Mouse (Mus musculus): ENCODE measurements around the gene Ice2. TPM values are rescaled to one million over a fixed set of nuclear protein-coding genes. Genes with fewer than 3 reads are reported as not detected.

Ice2 gene
- 11.0 and 11.5 TPM in 2 replicates for polyA plus RNA-seq (2015; fragmentation: Nextera tagmentation; extraction: Ambion mirVana)

DNA sequence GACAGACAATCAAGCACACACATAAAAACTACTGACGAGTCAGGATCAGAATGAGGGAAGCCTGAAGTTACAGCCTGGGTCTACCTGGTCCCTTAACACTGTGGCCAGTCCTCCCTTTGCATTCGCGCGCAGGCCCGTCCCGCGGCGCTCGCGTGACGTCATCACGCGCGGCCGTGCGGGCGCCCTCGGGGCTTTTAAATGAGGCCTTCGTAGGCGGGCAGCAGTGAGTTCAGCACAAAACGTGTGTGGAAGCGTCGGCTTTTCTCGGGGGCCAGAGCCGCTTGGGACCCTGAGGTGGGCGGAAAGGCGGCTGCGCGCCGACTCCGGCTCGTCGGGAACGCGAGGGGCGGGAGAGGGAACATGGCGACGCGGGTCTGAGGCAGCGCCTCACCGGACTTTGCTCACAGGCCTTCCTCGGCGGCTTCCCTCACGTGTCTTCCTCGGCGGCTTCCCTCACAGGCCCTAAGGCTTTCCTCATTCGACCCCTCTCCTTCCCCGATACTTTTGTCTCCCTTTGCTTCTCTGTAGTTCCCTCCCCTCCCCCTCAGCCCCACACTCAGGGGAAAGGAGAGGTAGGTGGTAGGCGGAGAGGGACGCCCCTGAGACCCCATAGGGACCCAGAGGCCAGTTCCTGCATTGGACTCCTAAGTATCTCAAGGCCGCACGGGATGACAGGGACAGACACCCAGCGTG is at the start of gene Ice2:
Gene Ice2 (plus strand): TSS at position 147 of the 693 bp plus-strand sequence.
- peak; percentile 89 for ATAC-seq (replicated peaks; ENCODE audit: insufficient number of reproducible peaks, insufficient read depth, low FRiP score, low read depth)
- peak within 1 kb of the TSS; percentile 87 for H3K4me2 ChIP-seq
- H3K27ac ChIP-seq: peak within 1 kb of the TSS; percentile 90
- peak within 1 kb of the TSS; percentile 83 for H3K4me3 ChIP-seq
- no peaks in the 10 kb centered on the region for H3K27me3 ChIP-seq
- peaks cover 8% of the 10 kb centered on the region; the same call in 1 of the 2 replicates for H3K4me1 ChIP-seq (replicated peaks)
- H3K36me3 ChIP-seq: no peaks in the 10 kb centered on the region
- peak within 1 kb of the TSS; percentile 82 for H3K9ac ChIP-seq
- WGBS: under 1% methylated on average over 52 of the region's 53 CpGs
- H3K9me3 ChIP-seq (replicated peaks): no peaks in the 10 kb centered on the region

DNA sequence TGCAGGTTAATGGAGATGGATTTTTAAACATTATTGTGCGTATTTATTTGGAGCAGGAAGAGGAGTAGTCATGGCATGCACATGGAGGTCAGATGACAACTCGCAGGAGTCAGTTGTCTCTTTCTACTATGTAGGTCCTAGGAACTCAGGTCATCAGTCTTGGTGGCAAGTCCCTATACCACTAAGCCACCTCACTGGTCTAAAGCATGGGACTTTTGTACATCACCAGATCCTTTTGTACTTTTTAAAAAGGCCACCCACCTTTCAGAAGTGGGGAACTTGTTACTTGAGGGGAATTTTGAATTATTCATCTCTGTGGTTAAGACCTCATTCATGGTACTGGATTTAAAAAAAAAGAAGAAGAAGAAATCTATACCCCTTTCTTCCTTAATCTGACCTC is 48.2 kb upstream of the Ice2 start:
- Histone ChIP-seq H3K4me2 (no peak overlapping the region), H3K27me3 (no peaks in the 10 kb centered on the region), H3K4me3 (no peak overlapping the region), H3K4me1 (replicated peaks) (peaks cover 7% of the 10 kb centered on the region), H3K9ac (no peak overlapping the region), H3K27ac (no peak overlapping the region), H3K36me3 (no peaks in the 10 kb centered on the region), H3K9me3 (replicated peaks) (no peaks in the 10 kb centered on the region)
- 80% methylated on average over 2 of the region's 2 CpGs for WGBS
- no peak for ATAC-seq (replicated peaks; ENCODE audit: insufficient number of reproducible peaks, insufficient read depth, low FRiP score, low read depth)

DNA sequence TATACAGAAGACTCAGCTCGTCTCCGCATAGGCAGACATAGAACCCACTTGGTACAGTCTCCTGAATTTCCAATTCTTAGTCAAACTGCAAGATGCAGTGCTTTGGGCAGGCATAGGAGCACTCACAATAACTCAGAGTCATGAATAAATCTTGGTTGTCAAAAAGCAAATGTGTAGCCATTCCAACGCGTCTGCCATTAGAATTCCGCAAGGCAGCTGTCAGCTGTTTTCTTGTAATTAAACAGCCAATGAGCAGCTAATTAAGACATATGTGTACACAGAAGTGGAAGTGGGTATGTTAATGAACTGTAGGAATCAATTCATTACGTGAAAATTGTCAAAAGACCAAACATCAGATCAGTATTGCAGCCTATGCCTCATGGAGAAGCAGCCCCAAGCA is 43.5 kb upstream of the Ice2 start:
- no peak for ATAC-seq (replicated peaks; ENCODE audit: insufficient number of reproducible peaks, insufficient read depth, low FRiP score, low read depth)
- Histone ChIP-seq H3K27me3 (no peaks in the 10 kb centered on the region), H3K27ac (no peak overlapping the region), H3K36me3 (no peaks in the 10 kb centered on the region), H3K9me3 (replicated peaks) (no peaks in the 10 kb centered on the region), H3K4me1 (replicated peaks) (no peaks in the 10 kb centered on the region), H3K4me2 (no peak overlapping the region), H3K4me3 (no peak overlapping the region), H3K9ac (no peak overlapping the region)
- WGBS: 82% methylated on average over 6 of the region's 6 CpGs

DNA sequence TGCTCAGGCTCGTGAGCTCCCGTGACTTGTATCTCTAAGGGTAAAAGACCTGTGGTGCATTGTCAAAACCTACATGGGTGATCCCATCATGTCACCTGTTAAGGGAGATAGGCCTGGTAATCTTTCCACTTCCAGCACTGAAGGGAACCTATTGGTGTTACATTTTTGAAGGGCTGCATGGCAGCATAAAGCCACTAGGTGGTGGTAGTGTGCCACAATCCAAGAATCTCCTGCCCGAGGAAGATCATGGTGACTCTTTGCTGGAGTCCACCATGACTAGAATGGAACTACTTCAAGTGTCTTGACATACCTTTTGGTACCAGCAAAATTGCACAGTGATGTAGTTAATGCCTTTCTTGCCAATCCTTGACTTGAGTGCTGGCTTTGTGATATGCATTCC is 39.9 kb upstream of the Ice2 start:
- Histone ChIP-seq H3K4me1 (replicated peaks) (no peaks in the 10 kb centered on the region), H3K4me2 (no peak overlapping the region), H3K9me3 (replicated peaks) (no peaks in the 10 kb centered on the region), H3K27ac (no peak overlapping the region), H3K9ac (no peak overlapping the region), H3K4me3 (no peak overlapping the region), H3K36me3 (no peaks in the 10 kb centered on the region), H3K27me3 (no peaks in the 10 kb centered on the region)
- WGBS: 32% methylated on average over 3 of the region's 3 CpGs
- no peak for ATAC-seq (replicated peaks; ENCODE audit: insufficient number of reproducible peaks, insufficient read depth, low FRiP score, low read depth)

DNA sequence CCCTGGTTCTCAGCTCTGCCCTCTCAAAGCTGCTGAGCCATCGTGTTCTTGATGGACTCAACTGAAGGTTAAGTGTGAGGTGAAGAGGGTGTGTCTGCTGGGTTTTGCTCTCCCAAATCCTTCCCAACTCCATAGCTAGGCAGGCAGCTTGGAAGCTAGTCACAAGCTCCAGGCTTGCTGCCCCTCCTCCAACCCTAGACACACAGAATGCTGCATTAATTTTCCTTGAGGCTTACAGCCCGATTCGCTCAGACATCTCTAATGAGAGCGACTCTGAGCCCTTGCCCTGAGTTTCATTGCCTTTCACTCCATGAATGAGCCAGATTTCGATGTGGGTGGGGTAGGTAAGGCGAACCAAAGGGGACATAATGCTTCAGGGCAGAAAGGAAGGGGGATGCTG is 38.9 kb upstream of the Ice2 start:
- Histone ChIP-seq H3K36me3 (no peaks in the 10 kb centered on the region), H3K27me3 (no peaks in the 10 kb centered on the region), H3K9ac (no peak overlapping the region), H3K27ac (no peak overlapping the region), H3K4me1 (replicated peaks) (no peaks in the 10 kb centered on the region), H3K9me3 (replicated peaks) (no peaks in the 10 kb centered on the region), H3K4me2 (no peak overlapping the region), H3K4me3 (no peak overlapping the region)
- WGBS: 84% methylated on average over 6 of the region's 6 CpGs
- no peak for ATAC-seq (replicated peaks; ENCODE audit: insufficient number of reproducible peaks, insufficient read depth, low FRiP score, low read depth)

DNA sequence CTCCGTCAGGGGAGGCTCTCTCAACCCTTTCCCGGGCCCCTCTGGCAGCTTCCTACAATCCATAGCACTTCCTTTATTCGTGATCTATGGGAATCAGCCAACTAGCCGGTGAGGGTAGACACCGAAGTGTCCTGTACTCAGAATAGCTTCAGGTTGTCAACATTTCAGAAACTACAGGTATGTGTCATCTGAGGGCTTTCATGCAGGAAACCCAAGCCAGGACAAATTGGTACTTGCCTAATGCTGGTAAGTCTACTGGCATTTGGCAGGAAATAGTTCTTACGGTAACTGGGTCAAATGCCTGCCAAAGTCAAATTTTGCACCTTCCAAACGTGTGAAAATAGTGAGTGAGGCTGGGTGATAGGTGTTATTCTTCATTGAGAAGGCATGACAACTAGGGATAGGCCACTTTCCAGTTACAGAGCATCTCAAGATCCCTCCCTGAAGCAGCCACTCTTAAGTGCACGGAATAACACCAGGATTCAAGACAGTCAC is 35.7 kb upstream of the Ice2 start:
- no peak overlapping the region for H3K9ac ChIP-seq
- H3K4me3 ChIP-seq: no peak overlapping the region
- 76% methylated on average over 8 of the region's 8 CpGs for WGBS
- H3K27me3 ChIP-seq: no peaks in the 10 kb centered on the region
- H3K4me1 ChIP-seq (replicated peaks): no peaks in the 10 kb centered on the region
- H3K9me3 ChIP-seq (replicated peaks): no peaks in the 10 kb centered on the region
- H3K27ac ChIP-seq: no peak overlapping the region
- H3K4me2 ChIP-seq: no peak overlapping the region
- H3K36me3 ChIP-seq: no peaks in the 10 kb centered on the region
- no peak for ATAC-seq (replicated peaks; ENCODE audit: insufficient number of reproducible peaks, insufficient read depth, low FRiP score, low read depth)

DNA sequence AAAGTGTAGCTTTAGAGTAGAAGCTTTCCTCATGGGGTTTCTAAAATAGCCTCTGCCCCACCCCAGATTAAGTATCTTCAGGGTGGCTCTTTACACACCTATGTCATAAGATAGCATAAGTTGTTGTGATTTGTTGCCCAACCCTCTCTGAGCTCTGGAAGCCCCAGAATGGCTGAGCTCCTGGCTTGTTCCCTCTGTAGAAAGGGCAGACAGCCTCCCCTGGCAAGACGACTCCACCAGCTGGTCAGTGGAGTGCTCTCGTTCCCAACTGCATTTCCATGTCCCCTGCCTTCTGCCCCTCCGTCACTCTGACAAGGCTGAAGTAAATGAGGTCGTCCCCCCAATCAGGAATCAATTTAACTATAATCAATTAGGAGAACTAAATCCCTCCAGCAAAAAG is 34.9 kb upstream of the Ice2 start:
- Histone ChIP-seq H3K9me3 (replicated peaks) (no peaks in the 10 kb centered on the region), H3K9ac (no peak overlapping the region), H3K4me2 (no peak overlapping the region), H3K4me1 (replicated peaks) (no peaks in the 10 kb centered on the region), H3K27ac (no peak overlapping the region), H3K36me3 (no peaks in the 10 kb centered on the region), H3K27me3 (no peaks in the 10 kb centered on the region), H3K4me3 (no peak overlapping the region)
- ATAC-seq (replicated peaks; ENCODE audit: insufficient number of reproducible peaks, insufficient read depth, low FRiP score, low read depth): no peak
- WGBS: 46% methylated on average over 4 of the region's 4 CpGs

DNA sequence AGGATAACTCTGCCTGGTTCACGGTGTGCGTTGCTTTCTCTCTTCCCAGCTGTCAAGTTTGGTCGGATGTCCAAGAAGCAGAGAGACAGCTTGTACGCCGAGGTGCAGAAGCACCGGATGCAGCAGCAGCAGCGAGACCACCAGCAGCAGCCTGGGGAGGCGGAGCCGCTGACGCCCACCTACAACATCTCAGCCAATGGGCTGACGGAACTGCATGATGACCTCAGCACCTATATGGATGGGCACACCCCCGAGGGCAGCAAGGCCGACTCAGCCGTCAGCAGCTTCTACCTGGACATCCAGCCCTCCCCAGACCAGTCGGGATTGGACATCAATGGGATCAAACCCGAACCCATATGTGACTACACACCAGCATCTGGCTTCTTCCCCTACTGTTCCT is 33.6 kb upstream of the Ice2 start:
- Histone ChIP-seq H3K9me3 (replicated peaks) (no peaks in the 10 kb centered on the region), H3K36me3 (no peaks in the 10 kb centered on the region), H3K27me3 (no peaks in the 10 kb centered on the region), H3K27ac (no peak overlapping the region), H3K4me1 (replicated peaks) (no peaks in the 10 kb centered on the region), H3K9ac (no peak overlapping the region), H3K4me3 (no peak overlapping the region), H3K4me2 (no peak overlapping the region)
- ATAC-seq (replicated peaks; ENCODE audit: insufficient number of reproducible peaks, insufficient read depth, low FRiP score, low read depth): no peak
- 56% methylated on average over 16 of the region's 16 CpGs for WGBS

DNA sequence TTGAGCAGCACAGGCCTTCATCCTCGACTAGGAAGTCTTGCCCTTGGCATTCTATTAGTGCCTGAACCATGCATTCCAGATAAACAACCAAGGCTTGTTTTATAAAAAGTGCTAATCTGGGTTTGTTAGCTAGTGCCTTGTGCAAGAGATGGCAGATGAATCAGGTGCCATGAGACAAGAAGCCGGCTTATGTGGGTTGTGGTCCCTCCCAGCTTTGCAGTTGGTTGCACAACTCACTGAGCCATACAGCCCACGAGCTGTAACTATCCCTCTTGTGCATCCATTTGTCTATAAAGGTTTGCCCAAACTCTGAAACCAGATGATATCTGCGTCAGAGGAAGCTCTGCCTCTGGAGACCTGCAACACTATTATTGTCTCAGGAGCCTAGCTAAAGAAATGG is 30.7 kb upstream of the Ice2 start:
- H3K4me3 ChIP-seq: no peak overlapping the region
- 77% methylated on average over 4 of the region's 4 CpGs for WGBS
- no peaks in the 10 kb centered on the region for H3K9me3 ChIP-seq (replicated peaks)
- no peaks in the 10 kb centered on the region for H3K36me3 ChIP-seq
- H3K4me2 ChIP-seq: no peak overlapping the region
- no peak for ATAC-seq (replicated peaks; ENCODE audit: insufficient number of reproducible peaks, insufficient read depth, low FRiP score, low read depth)
- no peaks in the 10 kb centered on the region for H3K27me3 ChIP-seq
- peaks cover 5% of the 10 kb centered on the region for H3K4me1 ChIP-seq (replicated peaks)
- no peak overlapping the region for H3K27ac ChIP-seq
- H3K9ac ChIP-seq: no peak overlapping the region

DNA sequence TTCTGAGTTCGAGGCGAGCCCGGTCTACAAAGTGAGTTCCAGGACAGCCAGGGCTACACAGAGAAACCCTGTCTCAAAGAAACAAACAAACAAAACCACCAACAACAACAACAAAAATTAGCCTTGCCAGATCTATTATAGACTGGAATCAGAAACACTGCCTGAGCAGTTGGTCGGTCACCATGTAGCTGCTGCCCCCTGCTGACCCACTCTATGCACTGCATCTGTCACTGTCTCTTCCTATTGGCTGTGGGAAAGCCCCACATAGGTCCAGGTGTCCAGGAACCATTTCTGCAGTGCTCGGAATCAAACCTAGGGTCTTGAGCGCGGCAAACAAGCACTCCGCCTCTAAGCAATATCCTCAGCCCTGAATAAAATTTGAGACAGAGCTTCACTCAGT is 29.6 kb upstream of the Ice2 start:
- no peak for ATAC-seq (replicated peaks; ENCODE audit: insufficient number of reproducible peaks, insufficient read depth, low FRiP score, low read depth)
- Histone ChIP-seq H3K4me3 (no peak overlapping the region), H3K9me3 (replicated peaks) (no peaks in the 10 kb centered on the region), H3K4me2 (no peak overlapping the region), H3K27ac (no peak overlapping the region), H3K27me3 (no peaks in the 10 kb centered on the region), H3K36me3 (peaks cover 2% of the 10 kb centered on the region; the same call in 1 of the 2 replicates), H3K9ac (no peak overlapping the region), H3K4me1 (replicated peaks) (peaks cover 5% of the 10 kb centered on the region)
- 70% methylated on average over 8 of the region's 8 CpGs for WGBS

DNA sequence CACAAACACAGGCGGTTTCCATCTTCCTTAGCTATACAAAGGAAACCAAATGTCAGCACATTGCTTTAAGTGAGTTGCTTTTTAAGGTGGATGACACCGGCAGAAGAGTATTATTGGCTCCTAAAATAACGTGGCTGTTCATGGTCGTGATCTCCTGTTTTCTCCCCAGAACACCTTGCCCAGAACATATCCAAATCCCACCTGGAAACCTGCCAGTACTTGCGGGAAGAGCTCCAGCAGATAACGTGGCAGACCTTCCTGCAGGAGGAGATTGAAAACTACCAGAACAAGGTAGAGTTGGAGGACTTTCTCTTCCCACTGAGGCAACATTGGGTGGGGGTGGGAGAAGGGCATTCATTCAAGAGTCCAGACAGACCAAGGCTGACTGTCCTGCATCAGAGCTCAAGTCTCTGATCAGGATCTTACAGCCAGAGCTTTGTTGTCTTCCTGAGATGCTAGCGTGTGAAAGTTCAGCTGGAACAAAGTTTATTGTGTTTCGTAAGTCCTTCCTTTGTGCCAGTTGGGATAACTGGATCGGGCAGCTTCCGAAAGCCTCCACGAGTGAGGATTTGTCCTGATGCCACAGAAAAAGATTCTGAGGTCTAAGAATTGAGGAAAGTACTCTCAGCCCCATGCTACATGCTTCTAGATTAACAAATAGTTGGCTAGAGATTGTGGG is 26.5 kb upstream of the Ice2 start:
- no peak for ATAC-seq (replicated peaks; ENCODE audit: insufficient number of reproducible peaks, insufficient read depth, low FRiP score, low read depth)
- Histone ChIP-seq H3K27ac (no peak overlapping the region), H3K4me1 (replicated peaks) (peaks cover 5% of the 10 kb centered on the region), H3K4me2 (no peak overlapping the region), H3K36me3 (peaks cover 6% of the 10 kb centered on the region; the same call in 1 of the 2 replicates), H3K9ac (no peak overlapping the region), H3K4me3 (no peak overlapping the region), H3K27me3 (no peaks in the 10 kb centered on the region), H3K9me3 (replicated peaks) (no peaks in the 10 kb centered on the region)
- WGBS: 61% methylated on average over 11 of the region's 11 CpGs

DNA sequence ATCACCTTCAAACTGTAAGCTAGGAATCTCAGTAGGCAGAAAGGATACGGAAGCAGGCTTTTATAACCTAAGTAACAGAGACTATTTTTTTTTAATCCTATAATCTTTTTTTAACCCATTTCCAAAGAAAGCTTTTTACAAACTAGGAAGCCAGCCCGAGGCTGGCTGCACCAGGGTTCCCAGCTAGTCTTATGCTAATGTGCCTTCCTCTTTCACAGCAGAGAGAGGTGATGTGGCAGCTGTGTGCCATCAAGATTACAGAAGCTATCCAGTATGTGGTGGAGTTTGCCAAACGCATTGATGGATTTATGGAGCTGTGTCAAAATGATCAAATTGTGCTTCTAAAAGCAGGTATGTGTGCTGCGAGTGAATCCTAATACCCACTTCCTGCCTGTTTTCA is 24.8 kb upstream of the Ice2 start:
- WGBS: 52% methylated on average over 4 of the region's 4 CpGs
- peaks cover 5% of the 10 kb centered on the region for H3K4me1 ChIP-seq (replicated peaks)
- no peaks in the 10 kb centered on the region for H3K27me3 ChIP-seq
- H3K4me2 ChIP-seq: no peak overlapping the region
- no peak overlapping the region for H3K4me3 ChIP-seq
- H3K9ac ChIP-seq: no peak overlapping the region
- peaks cover 12% of the 10 kb centered on the region; the same call in 1 of the 2 replicates for H3K36me3 ChIP-seq
- H3K9me3 ChIP-seq (replicated peaks): no peaks in the 10 kb centered on the region
- no peak overlapping the region for H3K27ac ChIP-seq
- no peak for ATAC-seq (replicated peaks; ENCODE audit: insufficient number of reproducible peaks, insufficient read depth, low FRiP score, low read depth)

Measured in heart, embryonic 15.5 days (tissue).